27 mouse cellular contexts compared by ENCODE assay signal in genomic region chr6:88677738-88678137, GRCm38 (mm10). TPM values are rescaled to one million over a fixed set of nuclear protein-coding genes. Genes with fewer than 3 reads are reported as not detected.
DNase-seq lines count a peak whose midpoint lies in the region; ATAC-seq and TF ChIP-seq lines count a peak whose summit lies in the region.
"Had no signal": no experiment of that assay in that cellular context is flagged by ENCODE, and none has a peak within 500 bp of the region (broad histone marks: within the 10 kb centered on the region; RNA-seq: fewer than 3 reads in every experiment).

No protein-coding gene starts in this region.

- H3K36me3 ChIP-seq in embryonic facial prominence, embryonic 14.5 days (ENCODE audit: control insufficient read depth, insufficient read depth, low read length) = no peaks in the 10 kb centered on the region
- no peaks in the 10 kb centered on the region for H3K36me3 ChIP-seq in embryonic facial prominence, embryonic 10.5 days (replicated peaks)
- no peaks in the 10 kb centered on the region for H3K36me3 ChIP-seq in kidney, adult 2 months (ENCODE audit: control insufficient read depth, insufficient read depth, low read length)
- H3K36me3 ChIP-seq: embryonic facial prominence, embryonic 13.5 days; forebrain, embryonic 10.5 days; G1E; heart, embryonic 13.5 days; hindbrain, embryonic 15.5 days had no signal

- TF ChIP-seq POLR2A in kidney, adult 2 months (IDR thresholded peaks at IDR 0.05; ENCODE audit: low read depth, low read length) = no peak

- H3K4me2 ChIP-seq in embryonic facial prominence, embryonic 14.5 days (ENCODE audit: low read depth, low read length) = no peak overlapping the region
- H3K4me2 ChIP-seq: embryonic facial prominence, embryonic 13.5 days; forebrain, embryonic 13.5 days; heart, embryonic 13.5 days; hindbrain, embryonic 15.5 days had no signal

- peak; percentile 6 for DNase-seq in embryonic facial prominence, embryonic 14.5 days (ENCODE audit: low spot score)
- no peak for DNase-seq in embryonic facial prominence, embryonic 10.5 days (ENCODE audit: low spot score)
- DNase-seq in kidney, adult 2 months = peak; percentile 60
- no peak for DNase-seq in kidney, postnatal 10 days
- DNase-seq in kidney, postnatal 14 days = peak; percentile 33
- no peak for DNase-seq in kidney, adult 18-20 months
- DNase-seq in Patski (ENCODE audit: low read depth, low spot score) = peak; percentile 46
- no peak for DNase-seq in gastrocnemius, postnatal 4 days (ENCODE audit: low spot score in 2 of 2)
- DNase-seq: adrenal gland, adult 8-10 months; adrenal gland, postnatal 25 days; cerebellum, adult 18-20 months; cerebellum, adult 9-10 months; cerebellum, postnatal 25 days; gastrocnemius, postnatal 10 days; gastrocnemius, postnatal 36 days; heart, adult 18-20 months; heart, postnatal 14 days; heart, postnatal 4 days had no signal

- H3K9ac ChIP-seq in embryonic facial prominence, embryonic 14.5 days (ENCODE audit: low read depth, low read length) = no peak overlapping the region
- H3K9ac ChIP-seq: embryonic facial prominence, embryonic 13.5 days; forebrain, embryonic 13.5 days; heart, embryonic 13.5 days; hindbrain, embryonic 15.5 days had no signal

- WGBS in embryonic facial prominence, embryonic 14.5 days = 53% methylated on average over 2 of the region's 2 CpGs
- WGBS in embryonic facial prominence, embryonic 10.5 days = 69% methylated on average over 2 of the region's 2 CpGs
- WGBS in kidney, adult 2 months = 40% methylated on average over 2 of the region's 2 CpGs

- no peak overlapping the region for H3K27ac ChIP-seq in embryonic facial prominence, embryonic 14.5 days (replicated peaks; ENCODE audit: low read depth, low read length)
- H3K27ac ChIP-seq in embryonic facial prominence, embryonic 10.5 days (replicated peaks) = no peak overlapping the region
- 0 out of 2 replicates have a peak overlapping the region, but pooled peaks have one; percentile 18 for H3K27ac ChIP-seq in kidney, adult 2 months (ENCODE audit: insufficient read depth, low read depth, low read length)
- H3K27ac ChIP-seq: embryonic facial prominence, embryonic 13.5 days; forebrain, embryonic 10.5 days; forebrain, embryonic 13.5 days; heart, embryonic 13.5 days; hindbrain, embryonic 15.5 days had no signal

- no peaks in the 10 kb centered on the region for H3K4me1 ChIP-seq in embryonic facial prominence, embryonic 14.5 days (ENCODE audit: control insufficient read depth, insufficient read depth, low read length)
- H3K4me1 ChIP-seq in embryonic facial prominence, embryonic 10.5 days = no peaks in the 10 kb centered on the region
- peaks cover 11% of the 10 kb centered on the region; the same call in 1 of the 2 replicates for H3K4me1 ChIP-seq in kidney, adult 2 months (ENCODE audit: control insufficient read depth, insufficient read depth, low read length)
- H3K4me1 ChIP-seq: embryonic facial prominence, embryonic 13.5 days; forebrain, embryonic 10.5 days; forebrain, embryonic 13.5 days; heart, embryonic 13.5 days; hindbrain, embryonic 15.5 days had no signal

- no peaks in the 10 kb centered on the region for H3K27me3 ChIP-seq in embryonic facial prominence, embryonic 14.5 days (replicated peaks; ENCODE audit: control insufficient read depth, insufficient read depth, low read length)
- H3K27me3 ChIP-seq in embryonic facial prominence, embryonic 10.5 days (replicated peaks; ENCODE audit: low read depth, poor library complexity, severe bottlenecking) = no peaks in the 10 kb centered on the region
- no peaks in the 10 kb centered on the region for H3K27me3 ChIP-seq in kidney, adult 2 months (replicated peaks; ENCODE audit: control insufficient read depth, insufficient read depth, low read length)
- H3K27me3 ChIP-seq in Patski = no peaks in the 10 kb centered on the region
- H3K27me3 ChIP-seq: embryonic facial prominence, embryonic 13.5 days; forebrain, embryonic 13.5 days; heart, embryonic 13.5 days; hindbrain, embryonic 15.5 days had no signal

- in situ Hi-C loops in Patski (cut with MboI; ENCODE audit: low pct_unique_long_range_greater_than_20kb) = no loop called here

- no peak for ATAC-seq in embryonic facial prominence, embryonic 14.5 days (ENCODE audit: low read depth)
- peak; percentile 67 for ATAC-seq in Patski
- ATAC-seq: activated CD4-positive, CD25-positive, alpha-beta regulatory T cell, adult 4 months; forebrain, embryonic 13.5 days; forebrain, embryonic 16.5 days had no signal

- CTCF ChIA-PET in Patski (lab: Charles Lee) = interaction anchor here (0.9 to 2.5 kb wide), 7 partner anchors 11 to 102 kb away, joined by 3 to 8 read pairs (median 4); no protein-coding TSS in a partner anchor

- no peaks in the 10 kb centered on the region for H3K9me3 ChIP-seq in embryonic facial prominence, embryonic 14.5 days (ENCODE audit: control insufficient read depth, low read length)
- no peaks in the 10 kb centered on the region for H3K9me3 ChIP-seq in embryonic facial prominence, embryonic 10.5 days
- H3K9me3 ChIP-seq: embryonic facial prominence, embryonic 13.5 days; forebrain, embryonic 10.5 days; forebrain, embryonic 13.5 days; G1E; heart, embryonic 13.5 days; hindbrain, embryonic 15.5 days had no signal

- POLR2A ChIA-PET in Patski (lab: Charles Lee) = interaction anchor here (0.7 kb wide), 1 partner anchor 12 kb away, joined by 3 read pairs; no protein-coding TSS in a partner anchor

- no peak overlapping the region for H3K4me3 ChIP-seq in embryonic facial prominence, embryonic 14.5 days (ENCODE audit: low read depth, low read length)
- no peak overlapping the region for H3K4me3 ChIP-seq in embryonic facial prominence, embryonic 10.5 days
- H3K4me3 ChIP-seq in kidney, adult 2 months (ENCODE audit: insufficient read depth, low read depth, low read length) = no peak overlapping the region
- H3K4me3 ChIP-seq: embryonic facial prominence, embryonic 13.5 days; forebrain, embryonic 10.5 days; forebrain, embryonic 13.5 days; heart, embryonic 13.5 days; hindbrain, embryonic 15.5 days had no signal

- TF ChIP-seq CTCF in kidney, adult 2 months (conservative IDR thresholded peaks at IDR 0.05; ENCODE audit: insufficient read depth, insufficient read length, low read depth, low read length) = no peak
- TF ChIP-seq CTCF in Patski (IDR thresholded peaks at IDR 0.05) = peak; percentile 18

RNA-seq across cellular contexts. Expression of gene Kbtbd12, which starts 40.0 kb away (rescaled TPM):
- 3.7 TPM in 2 replicates for polyA plus RNA-seq in embryonic facial prominence, embryonic 14.5 days (2014; fragmentation: Nextera tagmentation; extraction: Ambion mirVana)
- 0.24 TPM in 1 of 2 replicates, not detected in the other for polyA plus RNA-seq in embryonic facial prominence, embryonic 10.5 days (2016; fragmentation: Nextera tagmentation; extraction: Ambion mirVana)
- 0.44 TPM in 1 of 2 replicates, not detected in the other for polyA plus RNA-seq in kidney, adult 2 months (2012; rRNA removed)
- polyA plus RNA-seq in Patski (2021) = 0.53 TPM
- total RNA-seq in gastrocnemius, postnatal 4 days (2021) = 10 to 100 TPM; 28.1 to 29.6 TPM
- polyA plus RNA-seq: activated CD4-positive, CD25-positive, alpha-beta regulatory T cell, adult 4 months; forebrain, embryonic 13.5 days; G1E; hindbrain, embryonic 11.5 days had no signal

RNA-seq across cellular contexts. Expression of gene Mgll, which starts 46.5 kb away (rescaled TPM):
- 29.1 and 30.4 TPM in 2 replicates for polyA plus RNA-seq in embryonic facial prominence, embryonic 14.5 days (2014; fragmentation: Nextera tagmentation; extraction: Ambion mirVana)
- polyA plus RNA-seq in embryonic facial prominence, embryonic 10.5 days (2016; fragmentation: Nextera tagmentation; extraction: Ambion mirVana) = 6.2 and 6.6 TPM in 2 replicates
- 152 and 159 TPM in 2 replicates for polyA plus RNA-seq in kidney, adult 2 months (2012; rRNA removed)
- 4.2 TPM for polyA plus RNA-seq in Patski (2021)
- total RNA-seq in gastrocnemius, postnatal 4 days (2021) = 10 to 100 TPM; 70.3 to 74.3 TPM

Comparison
In these comparisons a context has a peak if more than half of its experiments do, and no peak if none do; other contexts are left out.
1. DNase-seq: peak in embryonic facial prominence, embryonic 14.5 days (single experiment), kidney, adult 2 months (single experiment), kidney, postnatal 14 days (single experiment) and Patski (single experiment); none in embryonic facial prominence, embryonic 10.5 days (single experiment), kidney, postnatal 10 days (single experiment), kidney, adult 18-20 months (single experiment) and gastrocnemius, postnatal 4 days (0 of 2).